Mouse (Mus musculus) liver, embryonic 13.5 days (tissue): ENCODE data around the gene Slc39a11. TPM values are rescaled to one million over a fixed set of nuclear protein-coding genes. Genes with fewer than 3 reads are reported as not detected.

Experiments
- ATAC-seq: fragments of 200-750 bp; cut with Nextera tagmentation; 2 replicates; pipeline ENCODE4 v1.8.0; 2017; ENCODE audit warnings: low read depth, mild to moderate bottlenecking, moderate number of reproducible peaks, moderate library complexity
- DNase-seq: peaks from one replicate; pipeline ENCODE4 v3.0.0; 2022
- H3K27ac ChIP-seq: fragments of 300-500 bp; sonication (generic); 2 replicates; pipeline ENCODE4 v1.5.1; 2015; ENCODE audit warnings: moderate library complexity, mild to moderate bottlenecking, inconsistent platforms
- H3K27me3 ChIP-seq: fragments of 300-500 bp; sonication (generic); 2 replicates; pipeline ENCODE4 v1.6.1; 2015; ENCODE audit warnings: mild to moderate bottlenecking, inconsistent platforms
- H3K36me3 ChIP-seq: fragments of 300-500 bp; sonication (generic); 2 replicates; pipeline ENCODE4 v1.6.1; 2015; ENCODE audit warnings: mild to moderate bottlenecking, inconsistent platforms
- H3K4me1 ChIP-seq: fragments of 300-500 bp; sonication (generic); replicated peaks from 2 replicates; pipeline ENCODE4 v1.6.1; 2015; ENCODE audit warnings: inconsistent platforms
- H3K4me2 ChIP-seq: fragments of 300-500 bp; sonication (generic); 2 replicates; pipeline ENCODE4 v1.6.1; 2015; ENCODE audit warnings: inconsistent platforms, mild to moderate bottlenecking, moderate library complexity
- H3K4me3 ChIP-seq: fragments of 300-500 bp; sonication (generic); replicated peaks from 2 replicates; pipeline ENCODE4 v1.5.1; 2015; ENCODE audit warnings: mild to moderate bottlenecking, inconsistent platforms
- H3K9ac ChIP-seq: fragments of 300-500 bp; sonication (generic); 2 replicates; pipeline ENCODE4 v1.6.1; 2015; ENCODE audit warnings: mild to moderate bottlenecking, inconsistent platforms
- H3K9me3 ChIP-seq: fragments of 300-500 bp; sonication (generic); replicated peaks from 2 replicates; pipeline ENCODE4 v1.6.1; 2016; ENCODE audit warnings: inconsistent platforms
- WGBS: fragments of 180-500 bp; shearing (Covaris S2); methylation state at CpG from one replicate; pipeline ENCODE4 v1.1.7; 2015; ENCODE audit not compliant: insufficient replicate concordance; 5-methylcytosine and 5-hydroxymethylcytosine counted together
- polyA plus RNA-seq: library from polyadenylated mRNA; unstranded; fragments of >200 nt; fragmentation: Nextera tagmentation; extraction: Ambion mirVana; gene quantifications from 2 replicates; pipeline ENCODE4 v1.2.1, GENCODE M21; 2015

Slc39a11 gene
- polyA plus RNA-seq, 1 experiment from 2014 or later: 15.0 TPM

DNA sequence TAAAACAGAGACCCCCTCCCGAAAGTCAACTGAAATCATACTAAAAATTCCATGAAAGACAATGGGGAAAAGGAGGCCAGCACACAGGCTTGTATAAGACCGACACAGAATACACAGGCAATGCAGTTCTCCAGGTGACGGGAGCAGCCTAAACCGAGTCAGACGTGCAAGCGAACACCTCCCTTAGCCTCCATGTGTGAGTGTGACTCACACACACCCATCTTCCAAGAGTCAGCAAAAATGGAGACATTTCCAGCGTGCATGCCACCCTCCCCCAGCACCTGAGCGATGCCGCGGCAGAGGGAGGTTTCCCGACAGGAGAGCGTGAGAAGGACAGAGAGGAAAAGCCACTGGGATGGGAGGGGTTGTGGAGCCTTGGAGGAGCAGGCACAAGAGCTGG is 258.2 kb downstream of the Slc39a11 start:
- H3K27me3 ChIP-seq: no peaks in the 10 kb centered on the region
- H3K9ac ChIP-seq: no peak overlapping the region
- WGBS: 76% methylated on average over 12 of the region's 12 CpGs
- DNase-seq: no peak
- ATAC-seq: no peak
- no peaks in the 10 kb centered on the region for H3K9me3 ChIP-seq
- H3K4me1 ChIP-seq: no peaks in the 10 kb centered on the region
- no peak overlapping the region for H3K4me3 ChIP-seq
- H3K4me2 ChIP-seq: no peak overlapping the region
- no peaks in the 10 kb centered on the region for H3K36me3 ChIP-seq
- no peak overlapping the region for H3K27ac ChIP-seq

DNA sequence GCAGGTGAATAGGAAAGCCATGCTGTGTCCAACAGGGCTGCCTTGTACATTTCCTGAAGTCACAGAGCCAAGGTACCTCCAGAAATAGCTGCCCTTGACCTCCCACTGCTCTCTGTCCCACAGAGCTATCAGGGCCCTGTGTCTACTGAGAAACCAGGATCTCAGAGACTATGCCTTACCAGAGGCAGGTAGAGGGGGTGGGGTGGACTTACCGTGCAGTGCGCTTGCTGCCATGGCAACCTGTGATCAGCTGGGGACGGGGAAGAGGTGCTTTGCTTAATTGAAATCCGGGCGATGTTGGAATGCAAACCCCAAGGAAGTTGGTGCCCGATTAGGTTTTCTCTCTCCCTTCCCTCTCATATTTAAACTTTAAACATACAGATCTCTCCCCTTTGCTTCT is 260.2 kb downstream of the Slc39a11 start:
- DNase-seq: no peak
- no peaks in the 10 kb centered on the region for H3K27me3 ChIP-seq

DNA sequence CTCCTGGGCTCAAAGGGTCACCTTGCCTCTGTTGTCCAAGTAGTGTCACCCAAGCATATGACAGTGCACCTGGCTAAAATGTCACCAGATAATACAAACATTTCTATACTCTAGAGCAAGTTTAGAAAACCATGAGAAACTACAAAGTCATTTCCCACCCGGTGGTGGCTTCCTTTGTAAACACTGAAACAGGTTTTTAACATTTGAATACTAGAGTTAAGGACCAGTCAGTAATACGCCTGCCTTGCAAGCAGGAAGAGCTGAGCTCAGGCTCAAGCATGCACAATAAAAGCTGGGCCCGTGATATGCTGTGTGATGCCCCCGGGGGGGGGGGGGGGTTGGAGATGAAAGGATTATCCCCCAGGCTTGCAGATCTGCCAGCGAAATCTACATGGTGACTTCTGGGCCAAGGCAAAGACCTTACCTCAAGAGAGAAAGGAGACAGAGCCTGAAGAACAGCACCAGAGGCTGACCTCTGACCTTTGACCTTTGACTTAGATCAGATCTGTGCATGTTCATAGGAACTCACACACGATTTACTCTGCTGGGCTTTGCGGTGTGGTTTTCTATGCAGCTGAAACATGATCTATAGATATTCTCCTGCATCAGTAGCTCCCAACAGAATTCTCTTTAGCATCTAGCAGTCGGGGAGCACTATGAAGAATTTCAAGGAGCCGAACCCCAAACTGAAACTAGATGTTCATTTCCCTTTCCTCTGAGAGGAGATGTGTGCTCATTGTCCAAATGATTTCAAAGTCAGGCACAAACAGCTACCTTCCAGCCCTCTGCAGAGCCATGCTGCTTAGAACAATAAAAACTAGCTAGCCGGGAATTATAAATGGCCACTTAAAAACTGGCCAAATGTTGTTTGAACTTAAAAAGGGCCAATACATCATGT is 267.0 kb downstream of the Slc39a11 start:
- DNase-seq: no peak
- no peaks in the 10 kb centered on the region for H3K9me3 ChIP-seq
- no peak overlapping the region for H3K9ac ChIP-seq
- no peak overlapping the region for H3K4me3 ChIP-seq
- no peaks in the 10 kb centered on the region for H3K27me3 ChIP-seq
- H3K4me2 ChIP-seq: no peak overlapping the region
- H3K4me1 ChIP-seq: no peaks in the 10 kb centered on the region
- H3K27ac ChIP-seq: no peak overlapping the region
- no peak for ATAC-seq
- no peaks in the 10 kb centered on the region for H3K36me3 ChIP-seq
- WGBS: 59% methylated on average over 10 of the region's 10 CpGs

More for the DNA sequence above, 260.2 kb downstream of the Slc39a11 start:
- Histone ChIP-seq H3K9ac (no peak overlapping the region), H3K4me2 (no peak overlapping the region), H3K27ac (no peak overlapping the region), H3K9me3 (no peaks in the 10 kb centered on the region), H3K36me3 (no peaks in the 10 kb centered on the region), H3K4me3 (no peak overlapping the region), H3K4me1 (no peaks in the 10 kb centered on the region)
- no peak for ATAC-seq
- 58% methylated on average over 6 of the region's 6 CpGs for WGBS

DNA sequence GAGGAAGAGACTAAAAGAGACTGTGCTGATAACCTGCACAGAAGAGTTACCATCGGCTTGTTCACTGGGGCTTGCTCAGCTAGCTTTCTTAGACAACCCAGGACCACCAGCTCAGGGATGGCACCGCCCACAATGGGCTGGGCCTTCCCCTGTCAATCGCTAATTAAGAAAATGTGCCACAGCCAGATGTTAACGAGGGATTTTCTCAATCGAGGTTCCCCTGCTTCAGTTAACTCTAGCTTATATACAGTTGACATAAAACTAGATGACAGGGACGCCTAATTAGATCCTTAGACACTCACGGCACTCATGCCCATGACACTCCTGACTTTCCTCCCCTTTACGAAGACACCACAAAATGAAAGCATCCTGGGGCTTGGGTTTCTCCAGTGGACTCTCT is 268.3 kb downstream of the Slc39a11 start:
- WGBS: 62% methylated on average over 8 of the region's 8 CpGs
- Histone ChIP-seq H3K36me3 (no peaks in the 10 kb centered on the region), H3K9me3 (no peaks in the 10 kb centered on the region), H3K4me1 (no peaks in the 10 kb centered on the region), H3K27ac (no peak overlapping the region), H3K9ac (no peak overlapping the region), H3K4me2 (no peak overlapping the region), H3K27me3 (no peaks in the 10 kb centered on the region), H3K4me3 (no peak overlapping the region)
- DNase-seq (no peak), ATAC-seq (no peak)

DNA sequence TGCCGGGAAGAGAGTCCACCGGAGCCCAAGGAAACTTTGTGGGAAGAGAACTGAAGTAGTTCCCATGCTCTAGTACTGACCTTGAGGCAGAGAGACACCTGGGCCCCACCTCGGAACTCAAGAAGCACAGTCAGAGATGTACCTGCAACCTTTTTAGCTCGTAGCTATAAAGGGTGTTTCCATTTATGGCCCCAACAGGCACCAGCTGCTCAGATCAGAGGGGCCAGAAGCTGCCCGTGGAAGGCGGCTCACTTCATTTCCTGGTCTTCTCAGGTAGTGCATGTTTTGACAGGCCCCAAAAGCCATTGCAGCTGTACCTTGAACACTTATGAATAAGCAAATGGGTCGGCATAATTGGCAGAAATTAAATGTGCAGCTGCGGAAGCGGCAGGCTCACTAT is 271.0 kb downstream of the Slc39a11 start:
- Histone ChIP-seq H3K4me1 (no peaks in the 10 kb centered on the region), H3K27ac (no peak overlapping the region), H3K9me3 (no peaks in the 10 kb centered on the region), H3K9ac (no peak overlapping the region), H3K27me3 (no peaks in the 10 kb centered on the region), H3K36me3 (no peaks in the 10 kb centered on the region), H3K4me2 (no peak overlapping the region), H3K4me3 (no peak overlapping the region)
- ATAC-seq (no peak), DNase-seq (no peak)
- 73% methylated on average over 9 of the region's 9 CpGs for WGBS

DNA sequence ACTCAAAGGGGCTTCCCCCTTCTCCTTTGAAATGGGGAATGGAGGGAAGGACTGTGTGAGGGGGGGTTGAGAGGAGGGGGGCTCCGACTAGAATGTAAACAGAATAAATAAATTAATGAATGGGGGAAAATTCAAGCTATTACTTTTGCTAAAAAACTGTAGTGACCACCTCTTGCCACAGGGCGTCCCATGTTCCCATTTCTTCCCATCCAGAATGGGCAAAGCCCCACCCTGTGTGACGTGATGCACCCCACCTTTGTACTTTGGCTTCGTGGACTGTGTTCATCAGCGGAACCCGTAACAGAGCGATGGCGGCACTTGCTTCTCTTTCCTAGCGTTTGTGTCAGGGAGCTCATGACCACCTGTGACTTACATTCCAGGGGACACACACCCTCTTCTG is 273.8 kb downstream of the Slc39a11 start:
- 73% methylated on average over 9 of the region's 9 CpGs for WGBS
- Histone ChIP-seq H3K4me1 (no peaks in the 10 kb centered on the region), H3K4me3 (no peak overlapping the region), H3K27me3 (no peaks in the 10 kb centered on the region), H3K4me2 (no peak overlapping the region), H3K9me3 (no peaks in the 10 kb centered on the region), H3K36me3 (0 out of 2 replicates have a peak, but pooled peaks cover 2% of the 10 kb centered on the region), H3K27ac (no peak overlapping the region), H3K9ac (no peak overlapping the region)
- no peak for DNase-seq
- ATAC-seq: no peak

DNA sequence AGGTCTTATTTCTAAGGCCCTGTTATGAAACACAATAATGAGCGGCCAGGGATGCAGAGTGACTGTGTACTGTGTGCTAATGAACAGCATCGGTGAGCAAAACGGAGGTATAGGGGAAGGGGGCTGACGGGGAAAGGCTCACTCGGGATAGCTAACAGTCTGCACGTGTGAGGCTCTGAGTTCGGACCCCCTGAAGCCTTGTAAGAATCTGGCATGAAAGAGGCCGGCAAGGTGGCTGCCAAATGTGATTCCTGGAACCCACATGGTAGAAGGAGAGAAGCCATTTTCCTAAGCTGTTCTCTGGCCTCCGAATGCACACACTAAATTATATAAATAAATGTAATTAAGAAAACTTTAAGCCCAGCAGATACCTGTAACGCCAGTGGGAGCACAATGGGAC is 276.0 kb downstream of the Slc39a11 start:
- 0 out of 2 replicates have a peak, but pooled peaks cover 3% of the 10 kb centered on the region for H3K36me3 ChIP-seq
- 82% methylated on average over 10 of the region's 10 CpGs for WGBS
- no peak for ATAC-seq

DNA sequence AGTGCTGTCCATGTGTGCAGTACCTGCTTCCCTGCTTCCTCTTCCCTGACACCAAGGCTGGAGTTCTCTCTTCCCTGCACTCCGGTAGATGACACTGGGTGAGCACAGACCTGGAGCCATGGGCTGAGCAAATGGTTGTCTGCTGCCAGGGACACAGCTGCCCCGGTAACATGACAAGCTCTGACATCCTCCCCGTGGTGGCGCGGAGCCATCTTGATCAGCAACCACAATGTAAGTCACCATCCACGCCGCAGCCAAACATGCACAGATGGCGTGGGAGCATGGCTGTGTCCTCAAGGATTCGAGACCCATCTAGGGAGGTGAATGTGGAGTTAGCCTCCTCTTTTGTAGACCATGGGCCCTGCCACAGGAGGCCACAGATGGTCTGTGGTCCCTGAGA is 276.5 kb downstream of the Slc39a11 start:
- Histone ChIP-seq H3K27ac (no peak overlapping the region), H3K9ac (no peak overlapping the region), H3K27me3 (no peaks in the 10 kb centered on the region), H3K36me3 (0 out of 2 replicates have a peak, but pooled peaks cover 3% of the 10 kb centered on the region), H3K4me1 (no peaks in the 10 kb centered on the region), H3K4me2 (no peak overlapping the region), H3K9me3 (no peaks in the 10 kb centered on the region), H3K4me3 (no peak overlapping the region)
- ATAC-seq: no peak
- 80% methylated on average over 9 of the region's 9 CpGs for WGBS
- no peak for DNase-seq

More for the DNA sequence above, 276.0 kb downstream of the Slc39a11 start:
- DNase-seq: no peak
- no peak overlapping the region for H3K4me2 ChIP-seq
- no peaks in the 10 kb centered on the region for H3K9me3 ChIP-seq
- H3K27me3 ChIP-seq: no peaks in the 10 kb centered on the region
- H3K4me3 ChIP-seq: no peak overlapping the region
- no peaks in the 10 kb centered on the region for H3K4me1 ChIP-seq
- no peak overlapping the region for H3K27ac ChIP-seq
- H3K9ac ChIP-seq: no peak overlapping the region

DNA sequence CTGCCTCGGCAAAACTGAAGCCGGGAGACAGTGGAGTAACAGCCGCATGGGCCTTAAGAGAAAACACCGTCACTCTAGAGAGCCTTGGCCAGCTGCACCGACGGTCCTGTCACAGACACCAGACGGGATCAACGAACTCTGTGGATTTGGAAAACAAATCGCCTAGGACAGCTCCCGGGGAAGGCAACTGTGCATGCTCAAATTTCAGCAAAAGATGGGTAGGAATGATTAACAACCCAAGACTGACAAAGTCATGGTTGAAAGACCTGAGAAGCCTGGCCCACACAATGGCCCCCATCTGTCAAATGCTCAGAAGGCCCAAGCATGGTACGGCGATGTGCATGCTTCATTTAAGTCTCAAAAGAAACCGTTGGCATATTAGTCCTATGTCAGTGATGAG is 281.8 kb downstream of the Slc39a11 start:
- 81% methylated on average over 13 of the region's 13 CpGs for WGBS

DNA sequence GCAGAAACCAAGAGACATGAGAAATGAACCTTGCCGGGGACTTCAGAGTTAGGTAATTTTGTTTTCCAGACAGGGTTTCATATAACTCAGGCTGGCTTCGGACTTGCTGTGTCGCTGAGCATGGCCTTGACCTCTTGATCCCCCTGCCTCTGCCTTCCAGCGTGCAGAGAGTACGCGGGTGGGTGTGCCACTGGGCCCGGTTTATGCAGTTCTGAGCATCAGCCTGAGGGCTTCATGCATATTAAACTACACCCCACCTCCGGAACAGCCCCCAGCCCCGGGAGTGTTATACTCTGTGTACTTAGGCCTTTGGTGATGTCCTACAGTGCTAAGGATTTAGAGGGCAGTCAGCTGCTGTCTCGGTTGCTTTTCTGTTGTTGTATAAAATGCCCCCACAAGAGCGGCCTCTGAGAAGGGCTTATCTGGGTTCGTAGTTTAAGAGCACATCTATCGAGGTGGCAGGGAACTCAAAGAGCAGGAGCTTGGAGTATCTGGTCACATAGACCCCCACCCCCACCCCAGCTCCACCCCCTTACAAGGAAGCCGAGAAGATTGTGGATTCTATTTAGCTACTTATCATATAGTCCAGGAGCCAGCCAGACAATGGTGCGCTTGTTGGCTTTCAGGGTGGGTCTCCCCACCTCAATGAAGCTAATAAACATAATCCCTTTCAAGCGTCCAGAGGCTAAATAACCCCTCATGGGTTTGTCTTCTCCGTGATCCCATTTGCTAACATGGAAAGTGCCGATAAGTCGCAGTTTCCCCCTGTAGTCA is 283.4 kb downstream of the Slc39a11 start:
- peaks cover 3% of the 10 kb centered on the region; the same call in 1 of the 2 replicates for H3K36me3 ChIP-seq
- no peaks in the 10 kb centered on the region for H3K9me3 ChIP-seq
- no peak overlapping the region for H3K4me3 ChIP-seq
- H3K9ac ChIP-seq: no peak overlapping the region
- no peaks in the 10 kb centered on the region; the same call in 1 of the 2 replicates for H3K4me1 ChIP-seq
- 65% methylated on average over 19 of the region's 19 CpGs for WGBS
- no peaks in the 10 kb centered on the region for H3K27me3 ChIP-seq
- ATAC-seq: no peak
- H3K4me2 ChIP-seq: no peak overlapping the region
- no peak for DNase-seq
- H3K27ac ChIP-seq: no peak overlapping the region

More for the DNA sequence above, 281.8 kb downstream of the Slc39a11 start:
- Histone ChIP-seq H3K4me1 (no peaks in the 10 kb centered on the region; the same call in 1 of the 2 replicates), H3K4me3 (no peak overlapping the region), H3K27me3 (no peaks in the 10 kb centered on the region), H3K9me3 (no peaks in the 10 kb centered on the region), H3K36me3 (0 out of 2 replicates have a peak, but pooled peaks cover 3% of the 10 kb centered on the region), H3K4me2 (no peak overlapping the region), H3K27ac (no peak overlapping the region), H3K9ac (no peak overlapping the region)
- ATAC-seq (no peak), DNase-seq (no peak)

DNA sequence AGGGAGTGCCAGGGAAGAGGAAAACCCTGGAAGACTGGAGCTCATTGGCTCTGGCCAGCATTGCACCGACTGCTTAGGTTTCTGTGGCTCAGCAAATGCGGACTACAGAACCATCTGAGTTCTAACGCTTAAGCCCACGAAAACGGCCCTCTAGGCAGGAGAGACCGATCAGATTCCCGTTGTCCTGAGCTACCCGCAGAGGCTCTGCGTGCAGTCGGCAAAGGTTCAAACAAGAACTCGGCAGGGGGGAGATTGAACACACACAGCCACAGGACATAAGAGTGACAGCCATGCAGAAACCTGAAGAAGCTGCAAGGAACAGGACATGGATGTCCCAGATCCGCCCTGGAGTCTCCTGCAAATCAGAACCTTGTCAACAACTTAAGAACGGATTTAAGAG is 286.1 kb downstream of the Slc39a11 start:
- Histone ChIP-seq H3K4me2 (no peak overlapping the region), H3K36me3 (peaks cover 5% of the 10 kb centered on the region; the same call in 1 of the 2 replicates), H3K27me3 (no peaks in the 10 kb centered on the region), H3K9me3 (no peaks in the 10 kb centered on the region; the same call in 1 of the 2 replicates), H3K27ac (no peak overlapping the region), H3K4me3 (no peak overlapping the region), H3K9ac (no peak overlapping the region), H3K4me1 (no peaks in the 10 kb centered on the region; the same call in 1 of the 2 replicates)
- WGBS: 69% methylated on average over 13 of the region's 13 CpGs
- ATAC-seq (no peak), DNase-seq (no peak)
